Mouse (Mus musculus): ENCODE data around the gene Rbfox2.

Rbfox2 gene

GRCm38 (mm10) chr15:77104349-77105158, 202.2 kb downstream of the Rbfox2 start:
- no peak for DNase-seq (ENCODE audit: low spot score in 2 of 2)

GRCm38 (mm10) chr15:77102685-77103084, 204.1 kb downstream of the Rbfox2 start:
- no peak for DNase-seq (ENCODE audit: low spot score in 2 of 2)

GRCm38 (mm10) chr15:77099756-77100155, 207.0 kb downstream of the Rbfox2 start:
- no peak for DNase-seq (ENCODE audit: low spot score in 2 of 2)

- no peak for DNase-seq (ENCODE audit: low spot score in 2 of 2)
These were observed 209.4 kb downstream of the Rbfox2 start for GRCm38 (mm10) chr15:77097358-77097757.

GRCm38 (mm10) chr15:77095216-77095615, 211.6 kb downstream of the Rbfox2 start:
- DNase-seq (ENCODE audit: low spot score in 2 of 2) = no peak

GRCm38 (mm10) chr15:77094431-77094830, 212.4 kb downstream of the Rbfox2 start:
- no peak for DNase-seq (ENCODE audit: low spot score in 2 of 2)

GRCm38 (mm10) chr15:77091394-77091793, 215.4 kb downstream of the Rbfox2 start:
- DNase-seq (ENCODE audit: low spot score in 2 of 2) = no peak

- no peak for DNase-seq (ENCODE audit: low spot score in 2 of 2)
These were observed 216.3 kb downstream of the Rbfox2 start for GRCm38 (mm10) chr15:77090531-77090930.

GRCm38 (mm10) chr15:77089249-77089648, 217.6 kb downstream of the Rbfox2 start:
- DNase-seq (ENCODE audit: low spot score in 2 of 2) = no peak

GRCm38 (mm10) chr15:77086488-77086887, 220.3 kb downstream of the Rbfox2 start:
- no peak for DNase-seq (ENCODE audit: low spot score in 2 of 2)

- DNase-seq (ENCODE audit: low spot score in 2 of 2) = no peak
These were observed 221.0 kb downstream of the Rbfox2 start for GRCm38 (mm10) chr15:77085818-77086217.

- no peak for DNase-seq (ENCODE audit: low spot score in 2 of 2)
These were observed 225.3 kb downstream of the Rbfox2 start for GRCm38 (mm10) chr15:77081454-77081853.

GRCm38 (mm10) chr15:77080684-77081254, 226.0 kb downstream of the Rbfox2 start:
- no peak for DNase-seq (ENCODE audit: low spot score in 2 of 2)

GRCm38 (mm10) chr15:77079890-77080361, 226.9 kb downstream of the Rbfox2 start:
- no peak for DNase-seq (ENCODE audit: low spot score in 2 of 2)

GRCm38 (mm10) chr15:77079256-77079822, 227.5 kb downstream of the Rbfox2 start:
- no peak for DNase-seq (ENCODE audit: low spot score in 2 of 2)

- no peak for DNase-seq (ENCODE audit: low spot score in 2 of 2)
These were observed 228.0 kb downstream of the Rbfox2 start for GRCm38 (mm10) chr15:77078786-77079185.

- DNase-seq (ENCODE audit: low spot score in 2 of 2) = no peak
These were observed 228.9 kb downstream of the Rbfox2 start for GRCm38 (mm10) chr15:77077906-77078305.

- DNase-seq (ENCODE audit: low spot score in 2 of 2) = no peak
These were observed 230.3 kb downstream of the Rbfox2 start for GRCm38 (mm10) chr15:77076523-77076922.

GRCm38 (mm10) chr15:77072556-77073163, 234.1 kb downstream of the Rbfox2 start:
- no peak for DNase-seq (ENCODE audit: low spot score in 2 of 2)

- DNase-seq (ENCODE audit: low spot score in 2 of 2) = peak in 1 of 2 experiments; percentile 47
These were observed 235.3 kb downstream of the Rbfox2 start for GRCm38 (mm10) chr15:77071501-77071900.

GRCm38 (mm10) chr15:77070745-77071268, 236.0 kb downstream of the Rbfox2 start:
- DNase-seq (ENCODE audit: low spot score in 2 of 2) = no peak

- DNase-seq (ENCODE audit: low spot score in 2 of 2) = no peak
These were observed 237.8 kb downstream of the Rbfox2 start for GRCm38 (mm10) chr15:77069019-77069418.

Measured in spleen, postnatal 10 days (tissue).